Mouse (Mus musculus) forebrain, embryonic 13.5 days (tissue): Measurements from ENCODE around the gene Iqgap3. TPM values are rescaled to one million over a fixed set of nuclear protein-coding genes. Genes with fewer than 3 reads are reported as not detected.

ENCODE experiments used
- ATAC-seq: fragments of 200-750 bp; cut with Nextera tagmentation; 2 replicates; pipeline ENCODE4 v1.8.0; 2017
- H3K27ac ChIP-seq: fragments of 300-500 bp; sonication (generic); 2 replicates; pipeline ENCODE4 v1.5.1; 2015; ENCODE audit warnings: inconsistent platforms, mild to moderate bottlenecking, moderate library complexity
- H3K27me3 ChIP-seq: fragments of 300-500 bp; sonication (generic); 2 replicates; pipeline ENCODE4 v1.6.1; 2015; ENCODE audit warnings: mild to moderate bottlenecking, inconsistent platforms
- H3K36me3 ChIP-seq: fragments of 300-500 bp; sonication (generic); 2 replicates; pipeline ENCODE4 v1.6.1; 2015; ENCODE audit warnings: mild to moderate bottlenecking, inconsistent platforms; ENCODE audit not compliant: poor library complexity, severe bottlenecking
- H3K4me1 ChIP-seq: fragments of 300-500 bp; sonication (generic); 2 replicates; pipeline ENCODE4 v1.6.1; 2015; ENCODE audit warnings: inconsistent platforms
- H3K4me2 ChIP-seq: fragments of 300-500 bp; sonication (generic); 2 replicates; pipeline ENCODE4 v1.6.1; 2015; ENCODE audit warnings: inconsistent platforms, mild to moderate bottlenecking, moderate library complexity
- H3K4me3 ChIP-seq: fragments of 300-500 bp; sonication (generic); 2 replicates; pipeline ENCODE4 v1.5.1; 2015; ENCODE audit warnings: mild to moderate bottlenecking, inconsistent platforms
- H3K9ac ChIP-seq: fragments of 300-500 bp; sonication (generic); 2 replicates; pipeline ENCODE4 v1.6.1; 2015; ENCODE audit warnings: mild to moderate bottlenecking, inconsistent platforms
- H3K9me3 ChIP-seq: fragments of 300-500 bp; sonication (generic); replicated peaks from 2 replicates; pipeline ENCODE4 v1.6.1; 2016; ENCODE audit warnings: inconsistent platforms
- WGBS: fragments of 180-500 bp; shearing (Covaris S2); methylation state at CpG from one replicate; pipeline ENCODE4 v1.1.7; 2015; 5-methylcytosine and 5-hydroxymethylcytosine counted together
- polyA plus RNA-seq: library from polyadenylated mRNA; unstranded; fragments of >200 nt; fragmentation: Nextera tagmentation; extraction: Ambion mirVana; gene quantifications from 2 replicates; pipeline ENCODE4 v1.2.1, GENCODE M21; 2015

Gene Iqgap3
- polyA plus RNA-seq, 1 experiment from 2014 or later: 13.8 TPM

GRCm38 (mm10) chr3:88129006-88129405 lies 47.2 kb downstream of the Iqgap3 start:
- 52% methylated on average over 4 of the region's 4 CpGs for WGBS
- ATAC-seq: no peak
- Histone ChIP-seq H3K27me3 (no peaks in the 10 kb centered on the region), H3K4me2 (no peak overlapping the region), H3K36me3 (no peaks in the 10 kb centered on the region), H3K27ac (no peak overlapping the region), H3K9me3 (no peaks in the 10 kb centered on the region), H3K4me1 (no peaks in the 10 kb centered on the region), H3K9ac (no peak overlapping the region), H3K4me3 (no peak overlapping the region)

GRCm38 (mm10) chr3:88131071-88131470 lies 49.3 kb downstream of the Iqgap3 start:
- no peaks in the 10 kb centered on the region for H3K4me1 ChIP-seq
- H3K36me3 ChIP-seq: no peaks in the 10 kb centered on the region
- no peak overlapping the region for H3K4me3 ChIP-seq
- no peaks in the 10 kb centered on the region for H3K27me3 ChIP-seq
- H3K4me2 ChIP-seq: no peak overlapping the region
- no peak for ATAC-seq
- no peaks in the 10 kb centered on the region for H3K9me3 ChIP-seq
- 94% methylated on average over 3 of the region's 3 CpGs for WGBS
- H3K9ac ChIP-seq: no peak overlapping the region
- H3K27ac ChIP-seq: no peak overlapping the region

GRCm38 (mm10) chr3:88132492-88132891 lies 50.7 kb downstream of the Iqgap3 start:
- ATAC-seq: no peak
- Histone ChIP-seq H3K9me3 (no peaks in the 10 kb centered on the region), H3K27me3 (no peaks in the 10 kb centered on the region), H3K4me1 (peaks cover 6% of the 10 kb centered on the region), H3K27ac (no peak overlapping the region), H3K36me3 (no peaks in the 10 kb centered on the region), H3K4me2 (no peak overlapping the region), H3K4me3 (no peak overlapping the region), H3K9ac (no peak overlapping the region)
- WGBS: 81% methylated on average over 2 of the region's 2 CpGs

GRCm38 (mm10) chr3:88133187-88133771 lies 51.5 kb downstream of the Iqgap3 start:
- Histone ChIP-seq H3K9ac (no peak overlapping the region; the same call in 1 of the 2 replicates), H3K9me3 (no peaks in the 10 kb centered on the region), H3K4me3 (no peak overlapping the region), H3K4me1 (peaks cover 11% of the 10 kb centered on the region), H3K4me2 (no peak overlapping the region), H3K27me3 (no peaks in the 10 kb centered on the region), H3K27ac (no peak overlapping the region), H3K36me3 (no peaks in the 10 kb centered on the region)
- WGBS: 57% methylated on average over 4 of the region's 4 CpGs
- no peak for ATAC-seq

- no peak for ATAC-seq
- H3K4me3 ChIP-seq: no peak overlapping the region
- no peaks in the 10 kb centered on the region for H3K9me3 ChIP-seq
- H3K4me2 ChIP-seq: no peak overlapping the region
- no peak overlapping the region for H3K27ac ChIP-seq
- no peaks in the 10 kb centered on the region for H3K36me3 ChIP-seq
- 82% methylated on average over 9 of the region's 9 CpGs for WGBS
- H3K27me3 ChIP-seq: peaks cover 18% of the 10 kb centered on the region
- H3K9ac ChIP-seq: no peak overlapping the region
- H3K4me1 ChIP-seq: peaks cover 36% of the 10 kb centered on the region
These were observed 54.6 kb downstream of the Iqgap3 start for GRCm38 (mm10) chr3:88136346-88136745.

GRCm38 (mm10) chr3:88136945-88137494 lies 55.2 kb downstream of the Iqgap3 start:
- Histone ChIP-seq H3K9ac (peak overlapping the region; percentile 40; the same call in 1 of the 2 replicates), H3K4me3 (peak overlapping the region; percentile 57; the same call in 1 of the 2 replicates), H3K36me3 (no peaks in the 10 kb centered on the region), H3K9me3 (no peaks in the 10 kb centered on the region), H3K27me3 (peaks cover 18% of the 10 kb centered on the region), H3K4me2 (peak overlapping the region; percentile 88), H3K4me1 (peaks cover 40% of the 10 kb centered on the region), H3K27ac (no peak overlapping the region; the same call in 1 of the 2 replicates)
- WGBS: 87% methylated on average over 4 of the region's 4 CpGs
- ATAC-seq: no peak

- H3K27ac ChIP-seq: peak overlapping the region; percentile 75
- peaks cover 18% of the 10 kb centered on the region for H3K27me3 ChIP-seq
- WGBS: 10% methylated on average over 3 of the region's 3 CpGs
- peak overlapping the region; percentile 51; the same call in 1 of the 2 replicates for H3K9ac ChIP-seq
- peak overlapping the region; percentile 88 for H3K4me2 ChIP-seq
- H3K36me3 ChIP-seq: no peaks in the 10 kb centered on the region
- H3K4me3 ChIP-seq: peak overlapping the region; percentile 57
- H3K9me3 ChIP-seq: no peaks in the 10 kb centered on the region
- peaks cover 40% of the 10 kb centered on the region for H3K4me1 ChIP-seq
- ATAC-seq: no peak; the same call in 1 of the 2 replicates
These were observed 56.0 kb downstream of the Iqgap3 start for GRCm38 (mm10) chr3:88137821-88138220.

GRCm38 (mm10) chr3:88138336-88139242 lies 56.8 kb downstream of the Iqgap3 start:
- peak overlapping the region; percentile 88 for H3K4me2 ChIP-seq
- WGBS: under 1% methylated on average over 32 of the region's 32 CpGs

GRCm38 (mm10) chr3:88139243-88140177 lies 57.7 kb downstream of the Iqgap3 start:
- Histone ChIP-seq H3K4me3 (peak overlapping the region; percentile 57), H3K4me1 (peaks cover 57% of the 10 kb centered on the region), H3K4me2 (peak overlapping the region; percentile 88), H3K27ac (peak overlapping the region; percentile 75), H3K9me3 (no peaks in the 10 kb centered on the region), H3K27me3 (peaks cover 18% of the 10 kb centered on the region), H3K9ac (peak overlapping the region; percentile 67), H3K36me3 (no peaks in the 10 kb centered on the region)
- ATAC-seq: no peak
- WGBS: 16% methylated on average over 25 of the region's 25 CpGs

More at GRCm38 (mm10) chr3:88138336-88139242, 56.8 kb downstream of the Iqgap3 start:
- no peaks in the 10 kb centered on the region for H3K9me3 ChIP-seq
- peak overlapping the region; percentile 75 for H3K27ac ChIP-seq
- peaks cover 18% of the 10 kb centered on the region for H3K27me3 ChIP-seq
- H3K4me3 ChIP-seq: peak overlapping the region; percentile 57
- H3K9ac ChIP-seq: peak overlapping the region; percentile 67
- peak; percentile 84 for ATAC-seq
- H3K36me3 ChIP-seq: no peaks in the 10 kb centered on the region
- peaks cover 48% of the 10 kb centered on the region for H3K4me1 ChIP-seq

GRCm38 (mm10) chr3:88140178-88140902 lies 58.6 kb downstream of the Iqgap3 start:
- no peaks in the 10 kb centered on the region for H3K36me3 ChIP-seq
- peak overlapping the region; percentile 88 for H3K4me2 ChIP-seq
- no peaks in the 10 kb centered on the region for H3K9me3 ChIP-seq
- no peak overlapping the region for H3K4me3 ChIP-seq
- H3K27ac ChIP-seq: no peak overlapping the region
- no peak overlapping the region for H3K9ac ChIP-seq
- H3K27me3 ChIP-seq: peaks cover 18% of the 10 kb centered on the region
- WGBS: 33% methylated on average over 11 of the region's 11 CpGs
- peaks cover 66% of the 10 kb centered on the region for H3K4me1 ChIP-seq
- ATAC-seq: no peak
